ENCODE assay signal across 19 mouse cellular contexts in genomic region chr15:78372796-78373195, GRCm38 (mm10). TPM values are rescaled to one million over a fixed set of nuclear protein-coding genes. Genes with fewer than 3 reads are reported as not detected.
"Had no signal": no experiment of that assay in that cellular context is flagged by ENCODE, and none has a peak within 500 bp of the region (broad histone marks: within the 10 kb centered on the region; RNA-seq: fewer than 3 reads in every experiment).

No protein-coding gene starts in this region.

- ATAC-seq: liver, postnatal 0 days; midbrain, embryonic 15.5 days had no signal

- H3K4me3 ChIP-seq: limb, embryonic 12.5 days; liver, embryonic 13.5 days; midbrain, embryonic 10.5 days; midbrain, embryonic 15.5 days had no signal

- H3K9me3 ChIP-seq: limb, embryonic 12.5 days; liver, embryonic 13.5 days; midbrain, embryonic 10.5 days; midbrain, embryonic 15.5 days had no signal

- H3K9ac ChIP-seq: limb, embryonic 12.5 days; liver, embryonic 13.5 days; liver, postnatal 0 days; midbrain, embryonic 15.5 days had no signal

- H3K4me2 ChIP-seq: limb, embryonic 12.5 days; liver, embryonic 13.5 days; midbrain, embryonic 15.5 days had no signal

- H3K36me3 ChIP-seq: limb, embryonic 12.5 days; liver, embryonic 13.5 days; midbrain, embryonic 10.5 days; midbrain, embryonic 15.5 days had no signal

- H3K27ac ChIP-seq: kidney, postnatal 0 days; limb, embryonic 12.5 days; liver, embryonic 13.5 days; midbrain, embryonic 10.5 days; midbrain, embryonic 15.5 days had no signal

- DNase-seq: kidney, adult 11 months; kidney, adult 9 months; kidney, postnatal 36 days; layer of hippocampus, adult 9-11 months; liver; liver, embryonic 13.5 days; liver, postnatal 0 days; right cerebral cortex, postnatal 14 days; thymus, postnatal 36 days had no signal

- H3K4me1 ChIP-seq: limb, embryonic 12.5 days had no signal

RNA-seq across cellular contexts. Expression of gene Tex33, which starts 22.9 kb away (rescaled TPM):
- total RNA-seq: layer of hippocampus, adult 18-20 months; left cerebral cortex, postnatal 36 days; megakaryocyte, adult 5-6 weeks had no signal
- polyA plus RNA-seq: intestine, embryonic 14.5 days; kidney, postnatal 0 days; limb, embryonic 12.5 days; liver, embryonic 13.5 days; liver, postnatal 0 days; midbrain, embryonic 10.5 days; midbrain, embryonic 15.5 days; neural tube, embryonic 14.5 days; stomach, embryonic 16.5 days had no signal
